Mouse (Mus musculus): ENCODE measurements around the gene Ugcg. TPM values are rescaled to one million over a fixed set of nuclear protein-coding genes. Genes with fewer than 3 reads are reported as not detected.

The Ugcg gene
- total and polyA plus RNA-seq, 3 experiments: 30.8 to 45.4 TPM; not detected in 1

- no peak for TF ChIP-seq UBTF (IDR thresholded peaks at IDR 0.05; ENCODE audit: borderline replicate concordance, insufficient read depth, low read depth, low read length)
- peak; percentile 40; the same call in 1 of the 2 replicates for TF ChIP-seq MEF2A (IDR thresholded peaks at IDR 0.05; ENCODE audit: extremely low read depth, insufficient replicate concordance, low read depth, low read length, poor library complexity, severe bottlenecking)
- TF ChIP-seq MYB (IDR thresholded peaks at IDR 0.05; ENCODE audit: low read depth, low read length): peak; percentile 63; the same call in 1 of the 2 replicates
- no peak for TF ChIP-seq ZMIZ1 (IDR thresholded peaks at IDR 0.05; ENCODE audit: low read depth, low read length)
- TF ChIP-seq MAX (IDR thresholded peaks at IDR 0.05; ENCODE audit: low read length): peak; percentile 62; the same call in 1 of the 2 replicates
- no peak for TF ChIP-seq E2F4 (IDR thresholded peaks at IDR 0.05; ENCODE audit: borderline replicate concordance, low read depth, low read length)
- no peak for TF ChIP-seq ELF1 (IDR thresholded peaks at IDR 0.05; ENCODE audit: low read depth, low read length)
- TF ChIP-seq POLR2AphosphoS2 (IDR thresholded peaks at IDR 0.05; ENCODE audit: low read length): no peak
- peak; percentile 33; the same call in 1 of the 2 replicates for TF ChIP-seq USF1 (IDR thresholded peaks at IDR 0.05; ENCODE audit: low read depth, low read length)
Observed at GRCm38 (mm10) chr4:59214695-59215094, 25.6 kb downstream of the Ugcg start (continued).

GRCm38 (mm10) chr4:59215585-59215984 is 26.5 kb downstream of the Ugcg start:
- H3K27me3 ChIP-seq (ENCODE audit: control insufficient read depth in 1 of 2, insufficient read depth in 2 of 2, low read length in 2 of 2): no peaks in the 10 kb centered on the region
- H3K27ac ChIP-seq (ENCODE audit: control insufficient read depth, low read depth, low read length): peak overlapping the region; percentile 30
- H3K79me2 ChIP-seq (ENCODE audit: control insufficient read depth, insufficient read depth, low read length, poor library complexity): peaks cover 5% of the 10 kb centered on the region; the same call in 1 of the 2 replicates
- DNase-seq (ENCODE audit: low read depth, low spot score): peak; percentile 69
- H3K9ac ChIP-seq (ENCODE audit: control insufficient read depth, low read depth, low read length, poor library complexity, severe bottlenecking): no peak overlapping the region
- H3K4me1 ChIP-seq (ENCODE audit: control insufficient read depth in 1 of 2, insufficient read depth in 2 of 2, low read length in 2 of 2): peaks cover 11 to 13% of the 10 kb centered on the region in 2 experiments
- peaks cover 29 to 38% of the 10 kb centered on the region in 2 experiments for H3K36me3 ChIP-seq (ENCODE audit: control insufficient read depth in 1 of 2, insufficient read depth in 2 of 2, low read length in 2 of 2)
- no peak overlapping the region for H3K4me3 ChIP-seq (ENCODE audit: control insufficient read depth in 1 of 2, insufficient read depth in 1 of 2, low read depth in 2 of 2, low read length in 2 of 2)
- no peaks in the 10 kb centered on the region for H3K9me3 ChIP-seq (replicated peaks; ENCODE audit: insufficient read depth, low read length)
- TF ChIP-seq TCF12 (IDR thresholded peaks at IDR 0.05; ENCODE audit: low read depth, low read length): peak; percentile 72
- no peak for TF ChIP-seq POLR2AphosphoS5 (IDR thresholded peaks at IDR 0.05; ENCODE audit: borderline replicate concordance, low read depth, low read length)
- TF ChIP-seq MEF2A (IDR thresholded peaks at IDR 0.05; ENCODE audit: extremely low read depth, insufficient replicate concordance, low read depth, low read length, poor library complexity, severe bottlenecking): no peak
- TF ChIP-seq SIN3A (IDR thresholded peaks at IDR 0.05; ENCODE audit: low read length): peak; percentile 56
- no peak for TF ChIP-seq SMC3 (IDR thresholded peaks at IDR 0.05; ENCODE audit: low read depth, low read length)
- no peak for TF ChIP-seq POLR2A (IDR thresholded peaks at IDR 0.05; ENCODE audit: control insufficient read depth in 1 of 2, insufficient read depth in 1 of 2, low read depth in 1 of 2, low read length in 2 of 2, poor library complexity in 1 of 2)
- TF ChIP-seq CTCF (IDR thresholded peaks at IDR 0.05 in 2 of 3, conservative IDR thresholded peaks at IDR 0.05 in 1 of 3; ENCODE audit: control insufficient read depth in 1 of 3, insufficient read depth in 1 of 3, low read depth in 2 of 3, low read length in 3 of 3, poor library complexity in 1 of 3, severe bottlenecking in 1 of 3): no peak
- peak; percentile 57 for TF ChIP-seq ETS1 (IDR thresholded peaks at IDR 0.05; ENCODE audit: low read depth, low read length)
- no peak for TF ChIP-seq ZKSCAN1 (IDR thresholded peaks at IDR 0.05; ENCODE audit: low read depth, low read length)
- no peak for TF ChIP-seq ZNF384 (IDR thresholded peaks at IDR 0.05; ENCODE audit: low read depth, low read length)
- no peak for TF ChIP-seq UBTF (IDR thresholded peaks at IDR 0.05; ENCODE audit: borderline replicate concordance, insufficient read depth, low read depth, low read length)
- TF ChIP-seq MYB (IDR thresholded peaks at IDR 0.05; ENCODE audit: low read depth, low read length): peak; percentile 89
- no peak for TF ChIP-seq JUND (IDR thresholded peaks at IDR 0.05; ENCODE audit: low read depth, low read length)
- TF ChIP-seq BHLHE40 (IDR thresholded peaks at IDR 0.05; ENCODE audit: borderline replicate concordance, low read depth, low read length): no peak
- TF ChIP-seq ZC3H11A (IDR thresholded peaks at IDR 0.05; ENCODE audit: low read depth, low read length): no peak
- no peak for TF ChIP-seq CHD2 (IDR thresholded peaks at IDR 0.05; ENCODE audit: low read length)
- peak; percentile 59; the same call in 1 of the 2 replicates for TF ChIP-seq RCOR1 (IDR thresholded peaks at IDR 0.05; ENCODE audit: low read depth, low read length)
- no peak for TF ChIP-seq E2F4 (IDR thresholded peaks at IDR 0.05; ENCODE audit: borderline replicate concordance, low read depth, low read length)
- TF ChIP-seq GATA1 (IDR thresholded peaks at IDR 0.05; ENCODE audit: low read depth, low read length): peak; percentile 66
- TF ChIP-seq USF2 (IDR thresholded peaks at IDR 0.05; ENCODE audit: borderline replicate concordance in 1 of 2, insufficient read depth in 1 of 2, low read depth in 1 of 2, low read length in 2 of 2): no peak
- no peak for TF ChIP-seq MXI1 (IDR thresholded peaks at IDR 0.05; ENCODE audit: low read depth, low read length)
- no peak for TF ChIP-seq CHD1 (IDR thresholded peaks at IDR 0.05; ENCODE audit: low read depth, low read length)
- no peak; the same call in 1 of the 2 replicates for TF ChIP-seq MAFK (IDR thresholded peaks at IDR 0.05; ENCODE audit: borderline replicate concordance, low read depth, low read length)
- 0 out of 2 replicates have a peak, but pooled peaks have one; percentile 45 for TF ChIP-seq MYC (IDR thresholded peaks at IDR 0.05; ENCODE audit: low read depth, low read length)
- no peak for TF ChIP-seq GABPA (IDR thresholded peaks at IDR 0.05; ENCODE audit: low read depth, low read length)
- TF ChIP-seq POLR2AphosphoS2 (IDR thresholded peaks at IDR 0.05; ENCODE audit: low read length): no peak
- TF ChIP-seq TAL1 (IDR thresholded peaks at IDR 0.05; ENCODE audit: low read length): no peak
- no peak for TF ChIP-seq KAT2A (conservative IDR thresholded peaks at IDR 0.05; ENCODE audit: low read depth, low read length)
- no peak for TF ChIP-seq USF1 (IDR thresholded peaks at IDR 0.05; ENCODE audit: low read depth, low read length)
- TF ChIP-seq EP300 (IDR thresholded peaks at IDR 0.05; ENCODE audit: low read depth in 1 of 2, low read length in 2 of 2): peak; percentile 82 to 96
- no peak for TF ChIP-seq NELFE (IDR thresholded peaks at IDR 0.05; ENCODE audit: low read depth, low read length)
